Mouse (Mus musculus) MEL (cell line): ENCODE results near the gene Wdfy1. TPM values are rescaled to one million over a fixed set of nuclear protein-coding genes. Genes with fewer than 3 reads are reported as not detected.
A peak's percentile ranks its signal among the peaks of the same experiment; 100 is the strongest.

ENCODE experiments used
- DNase-seq: peaks from one replicate; pipeline ENCODE4 v3.0.0; 2011; ENCODE audit warnings: low read depth, low spot score
- H3K27ac ChIP-seq: 2 replicates; pipeline ENCODE4 v1.5.1; 2012; ENCODE audit warnings: low read depth, mild to moderate bottlenecking, control low read depth, low read length, moderate library complexity; ENCODE audit not compliant: control insufficient read depth
- H3K27me3 ChIP-seq, 2 experiments: fragments of 150-350 bp in 1 of 2; sonication (generic) in 1 of 2; 2 replicates each; pipeline ENCODE4 v1.6.1; 2012; ENCODE audit warnings: low read length in 2 of 2, mild to moderate bottlenecking in 2 of 2, improper control_type of control experiment in 1 of 2, moderate library complexity in 1 of 2; ENCODE audit not compliant: insufficient read depth in 2 of 2, control insufficient read depth in 1 of 2
- H3K36me3 ChIP-seq, 2 experiments: 2 replicates each; pipeline ENCODE4 v1.6.1; 2012 to 2014; ENCODE audit warnings: low read length in 2 of 2, improper control_type of control experiment in 1 of 2, inconsistent platforms in 1 of 2, mild to moderate bottlenecking in 1 of 2; ENCODE audit not compliant: insufficient read depth in 2 of 2, control insufficient read depth in 1 of 2
- H3K4me1 ChIP-seq, 2 experiments: fragments of 150-350 bp in 1 of 2; sonication (generic) in 1 of 2; 2 replicates each; pipeline ENCODE4 v1.6.1; 2012; ENCODE audit warnings: low read length in 2 of 2, improper control_type of control experiment in 1 of 2, mild to moderate bottlenecking in 1 of 2; ENCODE audit not compliant: insufficient read depth in 2 of 2, control insufficient read depth in 1 of 2
- H3K4me3 ChIP-seq, 2 experiments: fragments of 150-350 bp in 1 of 2; sonication (generic) in 1 of 2; 2 replicates each; pipeline ENCODE4 v1.5.1; 2012; ENCODE audit warnings: low read depth in 2 of 2, low read length in 2 of 2, mild to moderate bottlenecking in 2 of 2, moderate library complexity in 2 of 2, control low read depth in 1 of 2, improper control_type of control experiment in 1 of 2; ENCODE audit not compliant: control insufficient read depth in 1 of 2, insufficient read depth in 1 of 2
- H3K79me2 ChIP-seq: 2 replicates; pipeline ENCODE4 v1.6.1; 2012; ENCODE audit warnings: mild to moderate bottlenecking, low read length, moderate library complexity; ENCODE audit not compliant: control insufficient read depth, poor library complexity, insufficient read depth
- H3K9ac ChIP-seq: 2 replicates; pipeline ENCODE4 v1.6.1; 2012; ENCODE audit warnings: low read depth, mild to moderate bottlenecking, control low read depth, low read length, moderate library complexity; ENCODE audit not compliant: control insufficient read depth, poor library complexity, severe bottlenecking
- H3K9me3 ChIP-seq: fragments of 150-350 bp; sonication (generic); replicated peaks from 2 replicates; pipeline ENCODE4 v1.6.1; 2012; ENCODE audit warnings: mild to moderate bottlenecking, low read length, improper control_type of control experiment, moderate library complexity; ENCODE audit not compliant: insufficient read depth
- CHD1 ChIP-seq: IDR thresholded peaks from 2 replicates; pipeline ENCODE4 v1.6.1; 2012; ENCODE audit warnings: low read depth, mild to moderate bottlenecking, inconsistent platforms, low read length, improper control_type of control experiment
- CHD2 ChIP-seq: IDR thresholded peaks from 2 replicates; pipeline ENCODE4 v1.6.1; 2011; ENCODE audit warnings: low read length, improper control_type of control experiment
- CTCF ChIP-seq, 3 experiments: IDR thresholded peaks in 2 of 3; conservative IDR thresholded peaks in 1 of 3; 2 replicates each; pipeline ENCODE4 v1.5.1; 2011 to 2012; ENCODE audit warnings: low read length in 3 of 3, low read depth in 2 of 3, mild to moderate bottlenecking in 2 of 3, improper control_type of control experiment in 1 of 3, inconsistent platforms in 1 of 3, mixed read lengths in 1 of 3, moderate library complexity in 1 of 3; ENCODE audit not compliant: control insufficient read depth in 1 of 3, insufficient read depth in 1 of 3, poor library complexity in 1 of 3, severe bottlenecking in 1 of 3
- ELF1 ChIP-seq: IDR thresholded peaks from 2 replicates; pipeline ENCODE4 v1.6.1; 2014; ENCODE audit warnings: low read depth, mild to moderate bottlenecking, inconsistent platforms, low read length, improper control_type of control experiment, moderate library complexity
- EP300 ChIP-seq, 2 experiments: IDR thresholded peaks; 2 replicates each; pipeline ENCODE4 v1.6.1; 2011; ENCODE audit warnings: improper control_type of control experiment in 2 of 2, low read length in 2 of 2, low read depth in 1 of 2, mild to moderate bottlenecking in 1 of 2
- ETS1 ChIP-seq: IDR thresholded peaks from 2 replicates; pipeline ENCODE4 v1.6.1; 2012; ENCODE audit warnings: low read depth, mild to moderate bottlenecking, inconsistent platforms, low read length, improper control_type of control experiment, moderate library complexity
- GATA1 ChIP-seq: IDR thresholded peaks from 2 replicates; pipeline ENCODE4 v1.6.1; 2011; ENCODE audit warnings: low read depth, low read length, improper control_type of control experiment
- MAX ChIP-seq: IDR thresholded peaks from 2 replicates; pipeline ENCODE4 v1.6.1; 2011; ENCODE audit warnings: low read length, improper control_type of control experiment
- MEF2A ChIP-seq: IDR thresholded peaks from 2 replicates; pipeline ENCODE4 v1.6.1; 2014; ENCODE audit warnings: low read depth, mild to moderate bottlenecking, inconsistent platforms, low read length, improper control_type of control experiment; ENCODE audit not compliant: poor library complexity, insufficient replicate concordance, severe bottlenecking; ENCODE audit errors: extremely low read depth
- NELFE ChIP-seq: IDR thresholded peaks from 2 replicates; pipeline ENCODE4 v1.6.1; 2011; ENCODE audit warnings: low read depth, low read length, improper control_type of control experiment
- NRF1 ChIP-seq: IDR thresholded peaks from 2 replicates; pipeline ENCODE4 v1.6.1; 2014; ENCODE audit warnings: low read depth, mild to moderate bottlenecking, inconsistent platforms, low read length, improper control_type of control experiment, moderate library complexity; ENCODE audit not compliant: poor library complexity, insufficient read depth, severe bottlenecking
- POLR2AphosphoS2 ChIP-seq: IDR thresholded peaks from 2 replicates; pipeline ENCODE4 v1.6.1; 2011; ENCODE audit warnings: low read length, improper control_type of control experiment
- RCOR1 ChIP-seq: IDR thresholded peaks from 2 replicates; pipeline ENCODE4 v1.6.1; 2012; ENCODE audit warnings: low read depth, mild to moderate bottlenecking, inconsistent platforms, low read length, improper control_type of control experiment
- SIN3A ChIP-seq: IDR thresholded peaks from 2 replicates; pipeline ENCODE4 v1.6.1; 2012; ENCODE audit warnings: low read length, improper control_type of control experiment, inconsistent platforms
- SMC3 ChIP-seq: IDR thresholded peaks from 2 replicates; pipeline ENCODE4 v1.6.1; 2011; ENCODE audit warnings: low read depth, low read length, improper control_type of control experiment
- TAL1 ChIP-seq: IDR thresholded peaks from 2 replicates; pipeline ENCODE4 v1.6.1; 2012; ENCODE audit warnings: mild to moderate bottlenecking, inconsistent platforms, low read length, moderate library complexity, mixed read lengths
- TBP ChIP-seq: IDR thresholded peaks from 2 replicates; pipeline ENCODE4 v1.8.0; 2011; ENCODE audit warnings: low read depth, low read length, improper control_type of control experiment
- TCF12 ChIP-seq: IDR thresholded peaks from 2 replicates; pipeline ENCODE4 v1.6.1; 2014; ENCODE audit warnings: low read depth, mild to moderate bottlenecking, inconsistent platforms, low read length, improper control_type of control experiment, moderate library complexity
- UBTF ChIP-seq: IDR thresholded peaks from 2 replicates; pipeline ENCODE4 v1.6.1; 2012; ENCODE audit warnings: low read depth, mild to moderate bottlenecking, inconsistent platforms, low read length, improper control_type of control experiment, moderate library complexity, borderline replicate concordance; ENCODE audit not compliant: insufficient read depth
- USF2 ChIP-seq, 2 experiments: IDR thresholded peaks; 2 replicates each; pipeline ENCODE4 v1.6.1; 2011 to 2012; ENCODE audit warnings: improper control_type of control experiment in 2 of 2, low read length in 2 of 2, borderline replicate concordance in 1 of 2, inconsistent platforms in 1 of 2, low read depth in 1 of 2, mild to moderate bottlenecking in 1 of 2; ENCODE audit not compliant: insufficient read depth in 1 of 2
- ZC3H11A ChIP-seq: IDR thresholded peaks from 2 replicates; pipeline ENCODE4 v1.6.1; 2012; ENCODE audit warnings: low read depth, mild to moderate bottlenecking, inconsistent platforms, low read length, improper control_type of control experiment
- ZKSCAN1 ChIP-seq: IDR thresholded peaks from 2 replicates; pipeline ENCODE4 v1.6.1; 2012; ENCODE audit warnings: low read depth, mild to moderate bottlenecking, inconsistent platforms, low read length, improper control_type of control experiment, moderate library complexity
- ZMIZ1 ChIP-seq: IDR thresholded peaks from 2 replicates; pipeline ENCODE4 v1.6.1; 2012; ENCODE audit warnings: low read depth, mild to moderate bottlenecking, inconsistent platforms, low read length, improper control_type of control experiment, moderate library complexity
- ZNF384 ChIP-seq: IDR thresholded peaks from 2 replicates; pipeline ENCODE4 v1.6.1; 2012; ENCODE audit warnings: low read depth, mild to moderate bottlenecking, inconsistent platforms, low read length, improper control_type of control experiment
- polyA plus RNA-seq, 2 experiments: library from polyadenylated mRNA; stranded (reverse) in 1 of 2; unstranded in 1 of 2; fragments of >175 nt in 1 of 2; fragments of >200 nt in 1 of 2; gene quantifications; 2 replicates each; pipeline versions ENCODE4 v1.2.1 to v1.2.4; 2012; ENCODE audit warnings: low replicate concordance in 2 of 2, low read depth in 1 of 2; ENCODE audit not compliant: insufficient read length in 2 of 2, insufficient read depth in 1 of 2, missing spikeins in 1 of 2
- total RNA-seq: library from RNA; depleted of rRNA; stranded (reverse); fragments of 300-350 nt; gene quantifications from 2 replicates; pipeline ENCODE4 v1.2.3, GENCODE M21; 2012

The Wdfy1 gene
- total and polyA plus RNA-seq, 3 experiments = 17.6 to 25.0 TPM; not detected in 1

DNA sequence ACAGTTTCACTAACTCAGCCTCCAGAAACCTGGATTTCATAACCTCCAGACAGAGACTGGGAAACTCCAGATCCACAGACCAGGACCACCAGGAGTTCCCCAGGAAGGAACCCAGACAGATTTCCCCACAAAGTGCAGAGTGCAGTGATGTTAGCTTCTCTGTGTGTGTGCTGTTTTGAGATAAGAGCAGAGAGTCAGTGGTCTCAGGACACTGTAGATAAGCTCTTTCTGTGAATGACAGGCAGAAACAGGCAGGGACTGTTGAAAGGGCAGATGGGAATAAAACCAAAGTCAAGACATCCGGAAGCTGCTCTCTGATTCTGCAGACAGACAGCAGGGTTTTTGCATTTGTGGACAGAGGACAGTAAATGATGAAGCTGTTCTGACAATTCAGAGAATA is 88.7 kb downstream of the Wdfy1 start:
- peak; percentile 40 for DNase-seq
- TF ChIP-seq SMC3 (no peak), NRF1 (no peak), EP300 (IDR thresholded peaks at IDR 0.05; ENCODE audit: low read depth in 1 of 2, low read length in 2 of 2) (peak; percentile 82 to 83), ZKSCAN1 (no peak), POLR2AphosphoS2 (no peak), ZNF384 (no peak), ELF1 (no peak), ETS1 (peak; percentile 45; the same call in 1 of the 2 replicates), GATA1 (peak; percentile 85), NELFE (no peak), ZMIZ1 (no peak), RCOR1 (peak; percentile 89), CHD2 (no peak), ZC3H11A (no peak), CHD1 (no peak), UBTF (no peak), MEF2A (no peak), TCF12 (peak; percentile 88), SIN3A (no peak), CTCF (IDR thresholded peaks at IDR 0.05 in 2 of 3, conservative IDR thresholded peaks at IDR 0.05 in 1 of 3; ENCODE audit: control insufficient read depth in 1 of 3, insufficient read depth in 1 of 3, low read depth in 2 of 3, low read length in 3 of 3, poor library complexity in 1 of 3, severe bottlenecking in 1 of 3) (no peak), USF2 (IDR thresholded peaks at IDR 0.05; ENCODE audit: borderline replicate concordance in 1 of 2, insufficient read depth in 1 of 2, low read depth in 1 of 2, low read length in 2 of 2) (no peak), TAL1 (peak; percentile 67), TBP (no peak), MAX (no peak)
- Histone ChIP-seq H3K27me3 (no peaks in the 10 kb centered on the region), H3K9ac (no peak overlapping the region), H3K36me3 (peaks cover 0 to 12% of the 10 kb centered on the region in 2 experiments; a peak in 2 of 4 replicates), H3K9me3 (no peaks in the 10 kb centered on the region), H3K4me1 (peaks cover 0 to 8% of the 10 kb centered on the region in 2 experiments; a peak in 2 of 4 replicates), H3K79me2 (no peaks in the 10 kb centered on the region), H3K27ac (no peak overlapping the region), H3K4me3 (no peak overlapping the region)
